Mouse (Mus musculus): ENCODE results near the gene Ccdc181. TPM values are rescaled to one million over a fixed set of nuclear protein-coding genes. Genes with fewer than 3 reads are reported as not detected.

The Ccdc181 gene
- polyA plus RNA-seq, 1 experiment: 0.07 TPM

DNA sequence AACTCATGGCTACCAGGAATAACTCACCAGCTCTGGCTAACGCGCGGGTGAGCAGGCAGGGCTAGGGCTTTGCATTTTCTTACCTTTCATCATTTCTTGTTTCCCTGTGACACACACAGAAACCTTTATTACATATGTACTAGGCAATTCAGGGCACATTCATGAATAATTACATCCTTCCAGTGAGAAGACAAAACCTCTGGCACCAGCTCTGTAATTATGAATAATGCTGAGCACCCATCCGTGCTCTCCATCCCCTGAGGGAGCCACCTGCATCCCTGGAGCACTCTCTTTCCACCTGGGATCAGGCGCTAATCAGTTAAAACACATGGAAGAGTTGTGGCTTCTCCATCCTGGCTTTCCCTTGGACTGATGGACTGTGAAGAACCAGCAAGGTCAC, 28.4 kb downstream of the Ccdc181 start, which contains the start of gene Nme7:
TSS of gene Nme7 (plus strand) at position 301 of the 400 bp plus-strand sequence.
- Histone ChIP-seq H3K9me3 (ENCODE audit: control insufficient read depth, low read length) (no peaks in the 10 kb centered on the region), H3K4me1 (ENCODE audit: control insufficient read depth) (peaks cover 28% of the 10 kb centered on the region), H3K27me3 (ENCODE audit: control insufficient read depth) (no peaks in the 10 kb centered on the region), H3K36me3 (ENCODE audit: control insufficient read depth) (peaks cover 48% of the 10 kb centered on the region), H3K4me3 (replicated peaks) (no peak within 1 kb of the TSS)
- no peak for TF ChIP-seq TAL1 (IDR thresholded peaks at IDR 0.05; ENCODE audit: low read length)
- TF ChIP-seq GATA1 (IDR thresholded peaks at IDR 0.05; ENCODE audit: low read length): no peak

DNA sequence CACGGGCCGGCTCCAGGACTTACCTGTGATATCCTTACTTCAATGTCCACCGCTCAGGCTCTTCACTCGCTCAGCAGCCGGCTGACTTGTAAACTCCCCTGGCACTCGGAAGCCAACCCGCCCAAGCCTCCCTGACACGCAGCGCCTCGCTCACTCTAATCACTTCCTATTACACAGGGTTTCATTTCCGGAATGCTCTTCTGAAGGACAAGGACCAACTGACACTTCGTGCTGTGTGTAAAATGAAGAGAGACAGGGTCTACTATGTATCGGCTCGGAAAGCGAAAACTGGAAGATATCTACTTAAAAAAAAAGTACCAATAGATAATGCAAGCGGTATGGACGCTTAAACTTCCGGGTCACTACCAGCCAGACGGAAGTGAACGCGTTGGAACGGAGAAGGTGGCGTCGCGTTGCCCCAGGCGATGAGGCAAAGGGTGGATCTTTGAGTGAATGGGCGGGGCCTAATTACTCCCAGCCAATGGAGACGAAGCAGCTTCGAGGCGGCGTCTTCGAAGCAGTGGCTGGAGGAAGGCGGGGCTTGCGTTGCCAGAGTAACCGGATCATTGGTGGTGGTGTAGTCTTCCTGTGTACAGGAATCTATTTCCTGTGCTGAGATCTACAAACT, 31.9 kb downstream of the Ccdc181 start, which contains the start of gene Blzf1:
TSS of gene Blzf1 (minus strand) at position 366 of the 628 bp plus-strand sequence.
- Histone ChIP-seq H3K9me3 (ENCODE audit: control insufficient read depth, low read length) (no peaks in the 10 kb centered on the region), H3K4me3 (replicated peaks) (peak within 1 kb of the TSS; percentile 76), H3K4me1 (ENCODE audit: control insufficient read depth) (peaks cover 30% of the 10 kb centered on the region), H3K36me3 (ENCODE audit: control insufficient read depth) (peaks cover 19% of the 10 kb centered on the region), H3K27me3 (ENCODE audit: control insufficient read depth) (no peaks in the 10 kb centered on the region)
- no peak for TF ChIP-seq GATA1 (IDR thresholded peaks at IDR 0.05; ENCODE audit: low read length)
- no peak for TF ChIP-seq TAL1 (IDR thresholded peaks at IDR 0.05; ENCODE audit: low read length)

DNA sequence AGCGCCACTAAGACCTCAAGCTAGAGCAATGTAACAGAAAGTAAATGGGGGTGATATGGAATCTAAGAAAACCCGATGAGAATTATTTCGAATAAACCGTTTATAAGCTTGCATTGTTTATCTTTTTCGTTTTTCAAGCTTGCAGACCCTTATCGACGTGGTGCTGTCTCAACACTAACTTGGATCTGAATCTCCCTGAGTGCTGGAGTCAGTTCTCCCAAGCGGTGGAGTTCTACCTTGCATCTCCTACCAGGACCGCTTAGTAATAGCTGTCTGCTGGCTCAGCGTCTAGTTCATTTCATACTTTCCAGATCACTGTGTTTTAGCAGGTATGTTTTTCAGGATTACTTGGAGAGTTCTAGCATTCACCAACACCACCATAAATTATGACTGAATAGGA, 32.5 kb downstream of the Ccdc181 start:
- peak overlapping the region; percentile 76 for H3K4me3 ChIP-seq (replicated peaks)
- peaks cover 18% of the 10 kb centered on the region for H3K36me3 ChIP-seq (ENCODE audit: control insufficient read depth)
- peaks cover 30% of the 10 kb centered on the region for H3K4me1 ChIP-seq (ENCODE audit: control insufficient read depth)
- no peak for TF ChIP-seq GATA1 (IDR thresholded peaks at IDR 0.05; ENCODE audit: low read length)
- TF ChIP-seq TAL1 (IDR thresholded peaks at IDR 0.05; ENCODE audit: low read length): no peak
- no peaks in the 10 kb centered on the region for H3K27me3 ChIP-seq (ENCODE audit: control insufficient read depth)
- no peaks in the 10 kb centered on the region for H3K9me3 ChIP-seq (ENCODE audit: control insufficient read depth, low read length)

DNA sequence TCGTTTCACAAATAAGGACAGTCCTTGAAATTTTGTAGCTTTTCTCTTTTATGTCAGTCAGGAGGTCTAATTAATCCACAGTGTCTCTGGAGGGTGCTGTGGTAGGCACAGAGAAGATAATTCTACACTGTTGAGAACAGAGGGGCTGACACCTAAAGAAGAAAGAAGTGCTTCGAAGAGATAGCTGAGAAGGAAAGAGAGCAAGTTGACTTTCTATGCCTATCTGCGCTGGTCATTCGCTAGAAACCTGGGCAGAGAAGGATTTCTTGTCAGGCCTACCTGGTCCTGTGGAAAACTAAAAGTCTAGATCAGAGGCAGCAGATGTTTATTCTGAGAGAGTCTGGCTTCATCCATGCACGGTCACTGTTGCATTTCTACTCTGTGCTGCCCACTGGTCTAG, 38.7 kb downstream of the Ccdc181 start:
- H3K4me1 ChIP-seq (ENCODE audit: control insufficient read depth): peaks cover 17% of the 10 kb centered on the region
- no peaks in the 10 kb centered on the region for H3K27me3 ChIP-seq (ENCODE audit: control insufficient read depth)
- no peak overlapping the region for H3K4me3 ChIP-seq (replicated peaks)
- TF ChIP-seq TAL1 (IDR thresholded peaks at IDR 0.05; ENCODE audit: low read length): 0 out of 3 replicates have a peak, but pooled peaks have one; percentile 27
- TF ChIP-seq GATA1 (IDR thresholded peaks at IDR 0.05; ENCODE audit: low read length): 0 out of 2 replicates have a peak, but pooled peaks have one; percentile 3
- peaks cover 13% of the 10 kb centered on the region for H3K36me3 ChIP-seq (ENCODE audit: control insufficient read depth)
- no peaks in the 10 kb centered on the region for H3K9me3 ChIP-seq (ENCODE audit: control insufficient read depth, low read length)

DNA sequence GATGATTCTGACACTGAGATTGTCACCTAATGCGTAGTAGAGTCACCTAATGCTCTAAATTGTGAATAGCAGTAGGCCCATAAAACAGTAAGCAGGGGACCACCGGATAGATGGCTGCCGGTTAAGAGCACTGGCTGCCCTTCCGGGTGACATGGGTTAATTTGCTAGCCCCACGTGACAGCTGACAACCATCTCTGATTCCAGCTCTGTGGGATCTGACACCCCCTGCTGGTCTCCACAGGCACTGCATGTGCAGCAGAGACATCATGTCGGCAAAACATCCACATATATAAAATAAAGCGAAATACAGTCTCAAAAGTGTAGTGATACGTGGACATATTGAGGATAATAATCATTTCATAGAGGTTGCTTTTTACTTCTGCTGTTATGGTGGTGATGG, 39.9 kb downstream of the Ccdc181 start:
- H3K36me3 ChIP-seq (ENCODE audit: control insufficient read depth): peaks cover 13% of the 10 kb centered on the region
- H3K9me3 ChIP-seq (ENCODE audit: control insufficient read depth, low read length): no peaks in the 10 kb centered on the region
- no peak overlapping the region for H3K4me3 ChIP-seq (replicated peaks)

DNA sequence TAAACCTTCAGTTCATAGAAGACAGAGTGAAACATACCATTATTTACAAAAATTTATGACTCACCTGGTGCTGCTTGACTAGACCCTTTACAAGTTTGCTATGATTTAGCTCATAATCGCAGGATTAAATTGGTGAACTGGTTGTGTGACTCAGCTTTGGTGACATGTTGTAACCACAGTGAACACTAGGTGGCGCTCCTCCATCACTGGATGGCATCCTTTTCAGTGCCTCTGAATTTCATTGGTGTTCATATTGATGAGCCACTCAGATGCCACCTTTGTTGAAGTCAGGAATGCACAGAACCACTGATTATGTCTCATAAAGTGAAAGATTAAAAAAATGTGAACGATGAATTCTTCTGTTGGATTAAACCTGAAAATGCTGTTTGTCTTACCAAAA, 41.3 kb downstream of the Ccdc181 start:
- TF ChIP-seq TAL1 (IDR thresholded peaks at IDR 0.05; ENCODE audit: low read length) (no peak), GATA1 (IDR thresholded peaks at IDR 0.05; ENCODE audit: low read length) (no peak)
- peaks cover 13% of the 10 kb centered on the region for H3K36me3 ChIP-seq (ENCODE audit: control insufficient read depth)
- no peaks in the 10 kb centered on the region for H3K9me3 ChIP-seq (ENCODE audit: control insufficient read depth, low read length)
- H3K4me3 ChIP-seq (replicated peaks): no peak overlapping the region
- H3K27me3 ChIP-seq (ENCODE audit: control insufficient read depth): no peaks in the 10 kb centered on the region
- H3K4me1 ChIP-seq (ENCODE audit: control insufficient read depth): peaks cover 20% of the 10 kb centered on the region

More for the DNA sequence above, 39.9 kb downstream of the Ccdc181 start:
- TF ChIP-seq GATA1 (IDR thresholded peaks at IDR 0.05; ENCODE audit: low read length): no peak
- no peak for TF ChIP-seq TAL1 (IDR thresholded peaks at IDR 0.05; ENCODE audit: low read length)
- no peaks in the 10 kb centered on the region for H3K27me3 ChIP-seq (ENCODE audit: control insufficient read depth)
- H3K4me1 ChIP-seq (ENCODE audit: control insufficient read depth): peaks cover 20% of the 10 kb centered on the region

DNA sequence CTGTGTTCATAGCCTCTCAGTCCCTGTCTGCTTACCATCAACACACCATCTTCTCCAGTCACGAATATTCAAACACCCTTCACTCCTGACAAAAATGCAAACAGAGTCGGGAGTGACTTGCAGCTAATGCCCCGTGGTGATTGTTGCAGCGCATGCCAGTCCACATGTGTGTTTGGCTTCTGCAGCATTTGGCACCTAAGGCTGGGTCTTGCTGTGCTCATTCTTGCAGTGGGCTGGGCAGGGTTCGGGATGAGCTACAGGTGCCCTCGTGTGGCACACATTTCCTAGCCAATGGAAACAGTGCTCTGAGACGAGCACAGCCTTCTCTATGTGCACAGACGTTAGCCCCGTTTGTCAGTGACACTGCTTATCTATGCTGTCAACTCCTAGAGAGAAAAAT, 41.9 kb downstream of the Ccdc181 start:
- Histone ChIP-seq H3K4me3 (replicated peaks) (no peak overlapping the region), H3K27me3 (ENCODE audit: control insufficient read depth) (no peaks in the 10 kb centered on the region), H3K4me1 (ENCODE audit: control insufficient read depth) (peaks cover 20% of the 10 kb centered on the region), H3K36me3 (ENCODE audit: control insufficient read depth) (peaks cover 11% of the 10 kb centered on the region), H3K9me3 (ENCODE audit: control insufficient read depth, low read length) (no peaks in the 10 kb centered on the region)
- no peak for TF ChIP-seq TAL1 (IDR thresholded peaks at IDR 0.05; ENCODE audit: low read length)
- no peak for TF ChIP-seq GATA1 (IDR thresholded peaks at IDR 0.05; ENCODE audit: low read length)

DNA sequence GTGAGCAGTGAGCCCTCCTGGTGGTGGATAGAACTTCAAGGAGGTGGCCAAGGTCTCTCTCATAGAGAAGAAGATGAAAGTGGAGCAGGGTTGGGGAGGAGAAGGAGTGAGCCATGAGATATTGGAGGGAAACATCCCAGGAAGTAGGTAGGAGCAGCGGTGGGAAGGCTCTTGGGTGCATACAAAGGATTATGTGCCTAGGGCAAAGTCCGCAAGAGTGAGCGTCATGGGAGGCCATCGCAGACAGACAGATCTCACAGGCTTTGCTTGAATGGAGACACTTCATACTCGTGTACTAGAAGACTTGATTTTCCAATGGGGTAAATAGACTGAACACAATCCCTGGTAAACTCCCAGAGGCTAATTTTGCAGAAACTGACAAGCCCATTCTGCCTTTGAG, 43.1 kb downstream of the Ccdc181 start:
- H3K36me3 ChIP-seq (ENCODE audit: control insufficient read depth): peaks cover 7% of the 10 kb centered on the region
- H3K4me3 ChIP-seq (replicated peaks): no peak overlapping the region
- H3K4me1 ChIP-seq (ENCODE audit: control insufficient read depth): peaks cover 20% of the 10 kb centered on the region
- no peak for TF ChIP-seq GATA1 (IDR thresholded peaks at IDR 0.05; ENCODE audit: low read length)
- no peak for TF ChIP-seq TAL1 (IDR thresholded peaks at IDR 0.05; ENCODE audit: low read length)
- H3K27me3 ChIP-seq (ENCODE audit: control insufficient read depth): no peaks in the 10 kb centered on the region
- no peaks in the 10 kb centered on the region for H3K9me3 ChIP-seq (ENCODE audit: control insufficient read depth, low read length)

DNA sequence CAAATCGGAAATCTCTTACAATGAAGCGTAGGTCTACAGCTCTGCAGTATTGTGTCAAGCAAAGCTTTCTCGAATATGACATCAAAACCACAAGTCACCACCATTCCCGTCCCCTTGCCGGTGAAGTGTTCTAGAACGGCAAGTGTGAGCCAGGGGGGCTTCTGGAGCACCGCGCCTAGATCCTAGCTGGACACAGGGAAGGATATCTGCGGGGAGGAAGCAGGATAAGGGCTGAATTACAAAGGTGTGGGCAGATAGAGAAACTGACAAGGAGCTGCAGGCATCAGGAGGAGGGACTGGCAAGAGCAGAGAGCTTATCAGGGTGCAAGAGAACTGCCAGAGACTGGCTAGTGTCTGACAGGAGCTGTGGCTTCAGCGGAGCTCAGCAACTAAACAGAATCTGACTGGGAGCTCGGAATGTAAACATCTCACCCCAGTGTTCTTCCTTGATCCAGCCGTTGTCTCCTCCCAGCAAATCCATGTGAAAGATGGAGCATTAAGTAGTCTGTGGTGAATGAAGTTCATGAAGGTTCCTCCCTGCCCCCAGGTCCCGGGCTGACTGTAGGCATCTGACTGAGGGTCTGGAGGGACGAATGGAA, 44.3 kb downstream of the Ccdc181 start:
- Histone ChIP-seq H3K4me3 (replicated peaks) (no peak overlapping the region), H3K27me3 (ENCODE audit: control insufficient read depth) (no peaks in the 10 kb centered on the region), H3K36me3 (ENCODE audit: control insufficient read depth) (peaks cover 7% of the 10 kb centered on the region), H3K4me1 (ENCODE audit: control insufficient read depth) (peaks cover 11% of the 10 kb centered on the region), H3K9me3 (ENCODE audit: control insufficient read depth, low read length) (no peaks in the 10 kb centered on the region)
- no peak for TF ChIP-seq GATA1 (IDR thresholded peaks at IDR 0.05; ENCODE audit: low read length)
- TF ChIP-seq TAL1 (IDR thresholded peaks at IDR 0.05; ENCODE audit: low read length): no peak

Data from erythroblast, embryonic 14.5 days (primary cell).